Mouse (Mus musculus) thymus, adult 2 months (tissue): ENCODE results near the gene Eri3. TPM values are rescaled to one million over a fixed set of nuclear protein-coding genes. Genes with fewer than 3 reads are reported as not detected.

Experiments used
- DNase-seq: peaks from one replicate; pipeline ENCODE4 v3.0.0; 2021
- H3K27ac ChIP-seq: fragments of 200-500 bp; 2 replicates; pipeline ENCODE4 v1.5.1; 2012; ENCODE audit warnings: low read length, control low read depth; ENCODE audit not compliant: control insufficient read depth, insufficient read depth
- H3K27me3 ChIP-seq: fragments of 200-500 bp; 2 replicates; pipeline ENCODE4 v1.6.1; 2012; ENCODE audit warnings: mild to moderate bottlenecking, low read length, moderate library complexity, mixed read lengths; ENCODE audit not compliant: control insufficient read depth, insufficient read depth
- H3K36me3 ChIP-seq: fragments of 200-500 bp; 2 replicates; pipeline ENCODE4 v1.6.1; 2012; ENCODE audit warnings: mild to moderate bottlenecking, low read length, moderate library complexity; ENCODE audit not compliant: control insufficient read depth, insufficient read depth
- H3K4me1 ChIP-seq: fragments of 200-500 bp; replicated peaks from 2 replicates; pipeline ENCODE4 v1.6.1; 2012; ENCODE audit warnings: low read length; ENCODE audit not compliant: control insufficient read depth, insufficient read depth
- H3K4me3 ChIP-seq: fragments of 200-500 bp; 2 replicates; pipeline ENCODE4 v1.5.1; 2012; ENCODE audit warnings: mild to moderate bottlenecking, low read length, control low read depth, moderate library complexity; ENCODE audit not compliant: control insufficient read depth, insufficient read depth
- CTCF ChIP-seq: fragments of 200-500 bp; IDR thresholded peaks from 2 replicates; pipeline ENCODE4 v1.5.1; 2012; ENCODE audit warnings: mild to moderate bottlenecking, control low read depth, low read length, moderate library complexity, borderline replicate concordance; ENCODE audit not compliant: control insufficient read depth, poor library complexity, insufficient read depth; ENCODE audit errors: extremely low read depth
- POLR2A ChIP-seq: fragments of 200-500 bp; IDR thresholded peaks from 2 replicates; pipeline ENCODE4 v1.6.1; 2012; ENCODE audit warnings: mild to moderate bottlenecking, low read length, control low read depth, moderate library complexity; ENCODE audit not compliant: control insufficient read depth, poor library complexity, insufficient read depth; ENCODE audit errors: extremely low read depth
- WGBS: fragments of 180-500 bp; shearing (Covaris S2); methylation state at CpG from one replicate; pipeline ENCODE4 v1.1.7; 2018; 5-methylcytosine and 5-hydroxymethylcytosine counted together
- polyA plus RNA-seq: library from polyadenylated mRNA; depleted of rRNA; stranded (reverse); fragments of >200 nt; gene quantifications from 2 replicates; pipeline ENCODE4 v1.2.3, GENCODE M21; 2012; rRNA removed

Gene Eri3
- polyA plus RNA-seq, 1 experiment = 89.9 TPM

DNA sequence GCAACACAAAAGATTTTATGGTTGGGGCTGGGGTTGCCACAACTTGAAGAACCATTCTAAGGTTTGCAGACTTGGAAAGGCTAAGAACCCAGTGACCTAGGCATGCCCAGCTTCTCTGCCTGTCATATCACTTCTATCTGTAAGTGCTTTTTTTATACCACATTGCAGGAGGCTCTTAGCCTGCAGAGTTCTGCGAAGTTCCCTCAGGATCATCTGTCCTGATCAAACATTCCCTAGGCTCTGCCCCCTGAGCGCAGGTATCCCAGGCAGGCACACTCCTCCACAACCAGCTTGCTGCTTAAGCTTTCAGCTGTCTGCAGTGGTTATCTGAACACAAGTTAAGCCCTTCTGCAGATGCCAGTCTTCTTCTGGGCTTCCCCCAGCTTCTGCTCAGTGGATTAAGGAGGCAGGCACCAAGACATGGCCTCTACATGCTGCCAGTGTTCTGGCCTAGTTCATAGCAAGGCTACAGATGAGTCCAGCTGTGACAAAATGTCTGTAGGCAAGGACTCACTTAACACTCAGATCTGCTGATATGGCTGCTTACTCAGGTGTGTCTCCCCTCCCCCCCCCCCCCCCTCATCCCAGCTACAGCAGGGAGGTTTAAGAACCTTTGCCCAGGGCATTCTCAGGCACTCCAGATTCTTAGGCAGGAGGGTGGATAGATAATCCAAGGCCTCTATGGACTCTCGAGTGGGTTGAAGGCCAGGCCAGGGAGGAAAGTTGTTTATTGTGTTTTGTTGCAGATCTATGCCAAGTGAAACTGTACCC, 158.8 kb downstream of the Eri3 start:
- Histone ChIP-seq H3K27me3 (no peaks in the 10 kb centered on the region), H3K27ac (no peak overlapping the region), H3K4me3 (no peak overlapping the region), H3K36me3 (no peaks in the 10 kb centered on the region), H3K4me1 (no peaks in the 10 kb centered on the region)
- WGBS = 81% methylated on average over 3 of the region's 3 CpGs
- DNase-seq = no peak
- no peak for TF ChIP-seq POLR2A
- TF ChIP-seq CTCF = no peak

- 78% methylated on average over 3 of the region's 3 CpGs for WGBS
- no peaks in the 10 kb centered on the region for H3K4me1 ChIP-seq
These were observed 162.1 kb downstream of the Eri3 start for GRCm38 (mm10) chr4:117712314-117712713.

DNA sequence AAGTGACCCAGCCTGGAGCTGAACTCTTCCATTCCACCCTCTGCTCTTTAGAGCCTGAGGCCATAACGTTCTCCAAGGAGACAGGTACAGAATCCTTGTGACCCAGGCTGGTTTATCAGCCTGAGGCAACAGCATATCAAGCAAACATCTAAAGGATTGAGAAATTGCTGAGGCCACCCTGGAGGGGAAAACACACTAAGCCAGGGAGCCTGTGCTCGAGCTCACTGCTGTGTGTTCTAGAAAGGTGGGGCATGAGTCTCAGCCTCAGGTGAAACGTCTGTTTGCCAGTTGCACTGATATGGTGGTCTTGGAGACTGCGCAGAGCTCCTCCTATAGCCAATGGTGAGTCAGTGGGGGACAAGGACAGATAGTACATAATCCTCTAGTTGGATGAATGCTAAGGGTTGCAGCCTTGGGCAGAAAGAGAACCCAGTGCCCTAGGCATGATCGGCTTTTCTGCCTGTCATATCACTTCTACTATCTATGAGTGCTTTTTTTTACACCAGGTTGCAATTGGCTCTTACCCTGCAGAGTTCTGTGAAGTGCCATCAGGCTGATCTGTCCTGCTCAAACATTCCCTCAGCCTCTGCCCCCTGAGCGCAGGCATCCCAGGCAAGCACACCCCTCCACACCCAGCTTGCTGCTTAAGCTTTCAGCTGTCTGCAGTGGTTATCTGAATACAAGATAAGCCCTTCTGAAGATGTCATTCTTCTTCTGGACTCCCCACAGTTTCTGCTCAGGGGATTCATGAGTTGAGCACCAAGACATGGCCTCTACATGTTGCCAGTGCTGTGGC, 163.3 kb downstream of the Eri3 start:
- Histone ChIP-seq H3K27me3 (no peaks in the 10 kb centered on the region), H3K4me3 (no peak overlapping the region), H3K27ac (no peak overlapping the region), H3K36me3 (no peaks in the 10 kb centered on the region), H3K4me1 (no peaks in the 10 kb centered on the region)
- WGBS = 91% methylated on average over 6 of the region's 6 CpGs
- no peak for TF ChIP-seq CTCF
- no peak for TF ChIP-seq POLR2A
- no peak for DNase-seq

More at GRCm38 (mm10) chr4:117712314-117712713, 162.1 kb downstream of the Eri3 start:
- Histone ChIP-seq H3K27me3 (no peaks in the 10 kb centered on the region), H3K36me3 (no peaks in the 10 kb centered on the region), H3K27ac (no peak overlapping the region), H3K4me3 (no peak overlapping the region)
- no peak for DNase-seq
- TF ChIP-seq CTCF = no peak
- TF ChIP-seq POLR2A = no peak

Other genes with a start within 250 kb of the Eri3 start
- gene Rnf220, start 53.3 kb upstream of the Eri3 start, polyA plus RNA-seq = 172 and 178 TPM in 2 replicates
- 30.2 and 31.9 TPM in 2 replicates for gene Dmap1, start 131.9 kb downstream of the Eri3 start, polyA plus RNA-seq
- gene Gm12845, start 174.0 kb downstream of the Eri3 start, polyA plus RNA-seq = 0.09 TPM in 1 of 2 replicates, not detected in the other
- not detected in 2 replicates for gene Klf17, start 215.3 kb downstream of the Eri3 start, polyA plus RNA-seq